Mouse (Mus musculus): ENCODE data around the gene Kng1.

DNA sequence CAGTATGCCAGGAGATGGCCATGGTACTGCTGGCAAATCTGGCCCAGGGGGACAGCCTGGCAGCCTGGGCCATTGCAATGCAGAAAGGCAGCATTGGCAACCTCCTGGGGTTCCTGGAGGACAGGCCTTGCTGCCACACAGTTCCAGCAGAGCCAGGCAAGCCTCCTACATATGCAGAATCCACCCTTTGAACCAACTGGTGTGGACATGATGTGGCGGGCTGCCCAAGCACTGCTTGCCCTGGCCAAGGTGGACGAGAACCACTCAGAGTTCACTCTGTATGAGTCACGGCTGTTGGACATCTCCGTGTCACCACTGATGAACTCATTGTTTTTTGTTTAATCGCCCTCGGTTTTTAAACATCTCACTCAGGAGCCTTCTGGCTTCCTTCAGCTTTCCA lies 36.5 kb downstream of the Kng1 start:
- TF ChIP-seq CTCF (IDR thresholded peaks at IDR 0.05; ENCODE audit: insufficient read depth, low read length), result no peak
- no peak for TF ChIP-seq POLR2A (IDR thresholded peaks at IDR 0.05; ENCODE audit: borderline replicate concordance, extremely low read depth, low read depth, low read length)

All from lung, adult 2 months (tissue).